Comparison of ENCODE assay signal across 9 mouse cellular contexts in the genomic region with DNA sequence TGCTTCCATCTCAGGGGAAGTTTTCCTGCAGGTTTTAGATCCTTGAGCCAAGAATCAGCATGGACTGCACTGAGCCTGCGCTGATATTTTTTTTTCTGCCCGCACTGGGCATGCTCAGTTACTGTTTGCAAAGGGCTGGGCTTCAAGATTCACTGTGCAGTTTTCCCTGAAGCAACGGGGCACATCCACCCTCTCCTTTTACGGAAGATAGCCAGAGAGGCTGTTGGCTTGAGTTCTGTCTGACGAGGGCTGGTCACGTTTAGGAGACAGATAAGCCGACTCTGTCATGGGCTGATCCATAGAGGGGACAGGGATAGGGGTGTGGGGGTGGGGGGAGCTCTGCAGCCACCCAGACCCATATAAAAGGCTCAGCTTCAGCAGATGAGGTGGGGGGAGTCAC. TPM values are rescaled to one million over a fixed set of nuclear protein-coding genes. Genes with fewer than 3 reads are reported as not detected.
DNase-seq lines count a peak whose midpoint lies in the region; ATAC-seq lines count a peak whose summit lies in the region.
"Had no signal": no experiment of that assay in that cellular context is flagged by ENCODE, and none has a peak within 500 bp of the region (broad histone marks: within the 10 kb centered on the region; RNA-seq: fewer than 3 reads in every experiment).

No protein-coding gene starts in this region.

- peaks cover 63% of the 10 kb centered on the region for H3K4me1 ChIP-seq in kidney, embryonic 15.5 days
- H3K4me1 ChIP-seq in liver, embryonic 16.5 days (ENCODE audit: control insufficient read depth, low read depth, low read length): peaks cover 89% of the 10 kb centered on the region

- H3K27ac ChIP-seq in kidney, embryonic 15.5 days: peak overlapping the region; percentile 56; the same call in 1 of the 2 replicates
- H3K27ac ChIP-seq in liver, embryonic 16.5 days (ENCODE audit: low read length): peak overlapping the region; percentile 93

- 23% methylated on average over 7 of the region's 7 CpGs for WGBS in kidney, embryonic 15.5 days
- 14% methylated on average over 7 of the region's 7 CpGs for WGBS in liver, embryonic 16.5 days (ENCODE audit: insufficient replicate concordance)

- no peaks in the 10 kb centered on the region for H3K36me3 ChIP-seq in kidney, embryonic 15.5 days
- H3K36me3 ChIP-seq in liver, embryonic 16.5 days (ENCODE audit: control insufficient read depth, insufficient read depth): peaks cover 10% of the 10 kb centered on the region

- no peaks in the 10 kb centered on the region for H3K9me3 ChIP-seq in kidney, embryonic 15.5 days (replicated peaks)
- no peaks in the 10 kb centered on the region for H3K9me3 ChIP-seq in liver, embryonic 16.5 days (replicated peaks; ENCODE audit: control insufficient read depth, low read length)

- peak; percentile 49 to 59 for DNase-seq in left cerebral cortex, adult 18-20 months (ENCODE audit: low spot score in 2 of 2)
- no peak for DNase-seq in left cerebral cortex, adult 11 months (ENCODE audit: low spot score)
- DNase-seq in c-Kit-negative CD71-positive TER-119-positive erythroid progenitor cells, embryonic 14.5 days (ENCODE audit: low read depth, low spot score): peak; percentile 74
- peak; percentile 97 for DNase-seq in heart, adult 11 months
- DNase-seq in spleen, postnatal 14 days (ENCODE audit: low spot score in 2 of 2): peak; percentile 32 to 42
- DNase-seq in thymus, postnatal 4 days: no peak

- H3K27me3 ChIP-seq in kidney, embryonic 15.5 days: no peaks in the 10 kb centered on the region
- no peaks in the 10 kb centered on the region for H3K27me3 ChIP-seq in liver, embryonic 16.5 days (ENCODE audit: control insufficient read depth, insufficient read depth, low read depth, low read length)

- peak overlapping the region; percentile 29 for H3K4me2 ChIP-seq in kidney, embryonic 15.5 days
- peak overlapping the region; percentile 74 for H3K4me2 ChIP-seq in liver, embryonic 16.5 days (ENCODE audit: low read depth, low read length)

- peak; percentile 49 for ATAC-seq in kidney, embryonic 15.5 days (replicated peaks; ENCODE audit: low FRiP score)
- peak; percentile 81 for ATAC-seq in liver, embryonic 16.5 days (ENCODE audit: low read depth)

- 0 out of 2 replicates have a peak overlapping the region, but pooled peaks have one; percentile 8 for H3K4me3 ChIP-seq in kidney, embryonic 15.5 days (replicated peaks)
- H3K4me3 ChIP-seq in liver, embryonic 16.5 days (ENCODE audit: low read depth, low read length): peak overlapping the region; percentile 47
- H3K4me3 ChIP-seq: myocyte had no signal

- no peak overlapping the region for H3K9ac ChIP-seq in kidney, embryonic 15.5 days
- peak overlapping the region; percentile 61 for H3K9ac ChIP-seq in liver, embryonic 16.5 days (ENCODE audit: low read depth, low read length)

RNA-seq across cellular contexts. Expression of gene Hk1, which starts 47.2 kb away (rescaled TPM):
- total RNA-seq in left cerebral cortex, adult 18-20 months (2021): 100 to 1,000 TPM; 311 to 318 TPM
- 51.7 and 58.5 TPM in 2 replicates for polyA plus RNA-seq in kidney, embryonic 15.5 days (2015; fragmentation: Nextera tagmentation; extraction: Ambion mirVana)
- 94.2 and 98.9 TPM in 2 replicates for polyA plus RNA-seq in liver, embryonic 16.5 days (2015; fragmentation: Nextera tagmentation; extraction: Ambion mirVana)

Comparison
In these comparisons a context has a peak if more than half of its experiments do, and no peak if none do; other contexts are left out.
1. DNase-seq: peak in left cerebral cortex, adult 18-20 months (2 of 2), c-Kit-negative CD71-positive TER-119-positive erythroid progenitor cells, embryonic 14.5 days (single experiment), heart, adult 11 months (single experiment) and spleen, postnatal 14 days (2 of 2); none in left cerebral cortex, adult 11 months (single experiment) and thymus, postnatal 4 days (single experiment).